Mouse (Mus musculus) testis, adult 2 months (tissue): Measurements from ENCODE around the gene Atn1.
A peak's percentile ranks its signal among the peaks of the same experiment; 100 is the strongest.

ENCODE experiments used
- CTCF ChIP-seq: fragments of 200-500 bp; IDR thresholded peaks from 2 replicates; pipeline ENCODE4 v1.5.1; 2012; ENCODE audit warnings: low read depth, mild to moderate bottlenecking, inconsistent platforms, low read length, moderate library complexity; ENCODE audit not compliant: control insufficient read depth, insufficient read depth, insufficient replicate concordance
- POLR2A ChIP-seq: fragments of 200-500 bp; IDR thresholded peaks from 2 replicates; pipeline ENCODE4 v1.6.1; 2012; ENCODE audit warnings: low read depth, mild to moderate bottlenecking, inconsistent platforms, low read length, moderate library complexity; ENCODE audit not compliant: control insufficient read depth

DNA sequence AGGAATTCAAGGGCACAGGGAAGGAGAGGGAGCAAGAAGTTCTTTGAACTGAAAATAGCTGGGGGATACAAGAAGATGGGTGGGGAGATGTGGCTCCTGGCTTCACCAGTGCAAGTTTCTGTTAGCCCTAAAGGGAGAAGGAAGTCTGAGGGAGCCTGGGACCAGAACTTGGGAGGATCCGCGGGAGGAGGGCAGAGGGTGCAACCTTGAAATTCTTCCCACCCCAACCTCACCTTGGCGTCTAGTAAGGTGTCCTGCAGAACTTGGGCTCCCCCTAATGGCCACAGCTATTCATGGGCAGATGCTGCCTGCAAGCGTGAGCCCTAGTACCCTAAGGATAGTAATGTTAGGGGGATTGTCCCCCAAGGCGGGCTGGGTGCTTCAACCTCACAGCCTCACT is 2.9 kb upstream of the Atn1 start:
- peak; percentile 84; the same call in 1 of the 2 replicates for TF ChIP-seq CTCF
- TF ChIP-seq POLR2A: no peak
